Mouse (Mus musculus): ENCODE data around the gene Rbm18. TPM values are rescaled to one million over a fixed set of nuclear protein-coding genes. Genes with fewer than 3 reads are reported as not detected.

Rbm18 gene
- polyA plus RNA-seq, 1 experiment, result 40.6 TPM

DNA sequence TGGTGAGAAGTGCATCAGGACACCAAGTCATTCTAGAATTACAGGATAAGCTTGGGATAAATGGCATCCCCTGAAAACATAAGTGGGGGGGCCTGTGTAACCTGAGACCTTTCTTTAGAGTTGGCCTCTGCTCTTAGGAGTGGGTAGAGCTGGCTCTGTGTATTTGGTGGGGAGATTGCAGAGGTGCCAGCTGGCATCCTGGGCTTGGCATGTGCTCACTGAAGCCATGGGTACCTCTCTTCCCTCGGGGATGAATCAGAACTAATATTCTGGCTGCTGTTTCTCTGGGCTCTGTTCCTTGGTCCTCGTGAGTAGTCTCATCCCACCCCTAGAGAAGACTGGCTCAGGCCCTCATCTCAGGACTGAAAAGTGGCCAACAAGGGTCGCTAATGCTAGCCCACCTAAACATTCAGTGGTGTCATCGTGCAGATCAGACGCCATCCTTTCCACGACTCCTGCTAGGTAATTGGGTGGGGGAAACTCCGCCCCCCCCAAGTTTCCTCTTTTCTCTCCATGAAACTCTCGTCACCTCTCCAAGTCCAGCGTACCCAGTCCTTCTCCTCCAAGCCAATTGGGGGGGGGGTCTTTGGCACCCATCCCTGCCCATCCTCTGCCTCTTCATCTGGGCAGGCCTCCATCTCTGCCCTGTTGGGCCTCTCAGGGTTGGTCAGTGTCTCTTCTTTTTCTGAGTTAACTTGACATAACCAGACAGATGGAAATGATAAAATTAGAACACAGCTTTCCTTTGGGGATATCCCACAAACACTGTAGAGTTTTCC is 53.6 kb downstream of the Rbm18 start:
- no peak overlapping the region for H3K27ac ChIP-seq (ENCODE audit: insufficient read depth, low read length)
- no peak overlapping the region for H3K4me3 ChIP-seq (ENCODE audit: low read depth, low read length)
- H3K9ac ChIP-seq (ENCODE audit: low read depth, poor library complexity, severe bottlenecking), result no peak overlapping the region
- H3K36me3 ChIP-seq (ENCODE audit: control insufficient read depth, insufficient read depth, low read length, poor library complexity, severe bottlenecking), result no peaks in the 10 kb centered on the region
- TF ChIP-seq CTCF (IDR thresholded peaks at IDR 0.05; ENCODE audit: low read depth, low read length) (no peak), POLR2A (IDR thresholded peaks at IDR 0.05; ENCODE audit: insufficient read depth, low read length) (no peak), EP300 (IDR thresholded peaks at IDR 0.05; ENCODE audit: insufficient read depth, low read depth, low read length) (no peak)
- no peaks in the 10 kb centered on the region for H3K9me3 ChIP-seq (replicated peaks; ENCODE audit: control insufficient read depth, insufficient read depth, low read length, poor library complexity, severe bottlenecking)
- H3K27me3 ChIP-seq (ENCODE audit: control insufficient read depth, insufficient read depth, low read length, poor library complexity, severe bottlenecking), result no peaks in the 10 kb centered on the region
- H3K4me1 ChIP-seq (ENCODE audit: control insufficient read depth, insufficient read depth, low read length), result no peaks in the 10 kb centered on the region

DNA sequence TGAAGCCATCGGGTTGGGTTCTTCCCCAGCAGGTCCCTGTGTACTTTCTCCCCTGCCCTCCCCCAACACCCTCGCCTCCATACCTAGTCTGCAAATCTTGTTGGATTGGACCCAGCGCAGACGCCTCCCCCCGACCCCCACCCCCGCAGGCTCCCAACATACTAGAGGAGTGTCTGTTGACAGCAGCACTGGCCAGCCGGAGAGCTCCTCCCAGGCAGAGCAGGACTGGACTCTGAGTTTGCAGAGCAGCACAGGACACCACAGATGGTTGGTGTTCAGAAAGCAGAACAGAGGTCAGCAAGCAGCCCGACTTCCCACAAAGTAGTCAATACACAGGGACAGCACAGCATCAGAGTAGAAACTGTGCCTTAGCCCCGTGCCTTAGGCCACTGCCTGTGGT is 55.1 kb downstream of the Rbm18 start:
- no peak for TF ChIP-seq POLR2A (IDR thresholded peaks at IDR 0.05; ENCODE audit: insufficient read depth, low read length)
- no peak for TF ChIP-seq CTCF (IDR thresholded peaks at IDR 0.05; ENCODE audit: low read depth, low read length)
- no peak for TF ChIP-seq EP300 (IDR thresholded peaks at IDR 0.05; ENCODE audit: insufficient read depth, low read depth, low read length)
- Histone ChIP-seq H3K36me3 (ENCODE audit: control insufficient read depth, insufficient read depth, low read length, poor library complexity, severe bottlenecking) (no peaks in the 10 kb centered on the region), H3K4me3 (ENCODE audit: low read depth, low read length) (no peak overlapping the region), H3K4me1 (ENCODE audit: control insufficient read depth, insufficient read depth, low read length) (peaks cover 3% of the 10 kb centered on the region), H3K9me3 (replicated peaks; ENCODE audit: control insufficient read depth, insufficient read depth, low read length, poor library complexity, severe bottlenecking) (no peaks in the 10 kb centered on the region), H3K9ac (ENCODE audit: low read depth, poor library complexity, severe bottlenecking) (no peak overlapping the region), H3K27me3 (ENCODE audit: control insufficient read depth, insufficient read depth, low read length, poor library complexity, severe bottlenecking) (no peaks in the 10 kb centered on the region), H3K27ac (ENCODE audit: insufficient read depth, low read length) (no peak overlapping the region)

DNA sequence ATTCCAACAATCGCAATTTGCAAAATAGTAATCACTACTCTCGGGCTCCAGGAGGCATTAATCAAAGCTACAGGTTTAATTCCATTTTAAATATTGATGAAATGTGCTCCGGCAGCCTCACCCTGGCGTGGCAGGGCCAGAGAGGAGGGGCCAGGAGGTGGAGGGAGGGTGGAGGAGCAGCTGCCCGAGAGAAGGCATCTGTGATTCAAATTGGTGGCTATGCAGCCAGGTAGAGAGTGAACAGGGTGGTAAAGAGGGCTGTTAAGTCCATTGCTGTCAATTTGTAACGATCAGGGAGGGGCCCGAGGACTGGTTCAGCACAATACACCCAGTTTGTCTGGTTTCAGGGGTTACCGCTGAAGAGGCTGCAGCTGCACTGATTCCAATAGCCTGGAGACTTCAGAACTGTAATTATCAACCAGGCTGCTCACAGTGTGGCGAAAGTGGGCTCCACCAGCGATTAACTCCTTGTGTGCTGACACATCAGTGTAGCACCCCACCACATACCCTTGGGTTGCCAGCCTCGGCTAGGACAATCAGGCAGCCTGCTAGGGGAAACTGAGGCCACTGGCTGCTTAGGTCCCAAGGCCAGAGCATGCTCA is 59.3 kb downstream of the Rbm18 start:
- no peak overlapping the region for H3K4me3 ChIP-seq (ENCODE audit: low read depth, low read length)
- H3K4me1 ChIP-seq (ENCODE audit: control insufficient read depth, insufficient read depth, low read length), result peaks cover 3% of the 10 kb centered on the region
- no peaks in the 10 kb centered on the region for H3K9me3 ChIP-seq (replicated peaks; ENCODE audit: control insufficient read depth, insufficient read depth, low read length, poor library complexity, severe bottlenecking)
- no peaks in the 10 kb centered on the region for H3K36me3 ChIP-seq (ENCODE audit: control insufficient read depth, insufficient read depth, low read length, poor library complexity, severe bottlenecking)
- H3K27ac ChIP-seq (ENCODE audit: insufficient read depth, low read length), result no peak overlapping the region
- TF ChIP-seq CTCF (IDR thresholded peaks at IDR 0.05; ENCODE audit: low read depth, low read length) (no peak), POLR2A (IDR thresholded peaks at IDR 0.05; ENCODE audit: insufficient read depth, low read length) (no peak), EP300 (IDR thresholded peaks at IDR 0.05; ENCODE audit: insufficient read depth, low read depth, low read length) (no peak)
- no peaks in the 10 kb centered on the region for H3K27me3 ChIP-seq (ENCODE audit: control insufficient read depth, insufficient read depth, low read length, poor library complexity, severe bottlenecking)
- H3K9ac ChIP-seq (ENCODE audit: low read depth, poor library complexity, severe bottlenecking), result no peak overlapping the region

DNA sequence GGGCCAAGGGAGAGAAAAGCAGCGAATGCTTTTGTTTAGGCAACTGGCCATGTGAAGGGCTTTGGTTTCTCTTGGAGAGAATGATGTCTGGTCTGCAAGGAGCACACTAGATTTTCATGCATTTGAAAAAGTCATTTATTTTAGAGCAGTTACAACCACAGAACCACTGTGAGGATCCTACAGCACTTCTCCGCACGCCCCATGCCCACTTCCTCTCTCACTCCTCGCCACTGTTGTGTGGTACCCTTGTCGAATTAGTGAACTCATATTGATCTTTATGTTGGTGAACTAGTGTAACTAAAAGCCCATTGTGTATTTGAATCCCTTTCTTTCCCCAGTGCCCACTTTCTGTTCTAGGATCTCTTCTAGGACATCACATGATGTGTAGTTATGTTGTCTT is 61.4 kb downstream of the Rbm18 start:
- Histone ChIP-seq H3K36me3 (ENCODE audit: control insufficient read depth, insufficient read depth, low read length, poor library complexity, severe bottlenecking) (no peaks in the 10 kb centered on the region), H3K4me1 (ENCODE audit: control insufficient read depth, insufficient read depth, low read length) (peaks cover 3% of the 10 kb centered on the region), H3K9ac (ENCODE audit: low read depth, poor library complexity, severe bottlenecking) (no peak overlapping the region), H3K4me3 (ENCODE audit: low read depth, low read length) (no peak overlapping the region), H3K9me3 (replicated peaks; ENCODE audit: control insufficient read depth, insufficient read depth, low read length, poor library complexity, severe bottlenecking) (no peaks in the 10 kb centered on the region), H3K27me3 (ENCODE audit: control insufficient read depth, insufficient read depth, low read length, poor library complexity, severe bottlenecking) (no peaks in the 10 kb centered on the region), H3K27ac (ENCODE audit: insufficient read depth, low read length) (no peak overlapping the region)
- TF ChIP-seq POLR2A (IDR thresholded peaks at IDR 0.05; ENCODE audit: insufficient read depth, low read length) (no peak), CTCF (IDR thresholded peaks at IDR 0.05; ENCODE audit: low read depth, low read length) (no peak), EP300 (IDR thresholded peaks at IDR 0.05; ENCODE audit: insufficient read depth, low read depth, low read length) (no peak)

DNA sequence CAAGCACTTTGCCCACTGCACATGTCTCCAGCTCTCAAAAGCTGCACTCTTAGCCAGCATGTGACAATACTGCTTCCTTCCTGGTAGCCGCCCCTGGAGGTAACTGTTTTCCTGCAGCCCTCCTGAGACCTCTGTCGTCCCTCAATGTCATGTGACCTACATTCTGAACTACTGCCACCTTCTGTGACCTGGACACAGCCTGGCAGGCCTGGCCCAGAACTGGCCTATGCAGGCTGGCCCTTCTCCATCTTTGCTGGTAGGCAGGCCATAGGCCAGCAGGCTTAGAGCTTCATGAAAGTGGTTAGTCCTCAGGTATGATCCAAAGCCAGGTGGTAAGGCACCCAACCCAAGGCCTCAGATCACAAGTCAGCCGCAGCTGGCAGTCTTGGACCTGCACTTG is 62.8 kb downstream of the Rbm18 start:
- H3K9me3 ChIP-seq (replicated peaks; ENCODE audit: control insufficient read depth, insufficient read depth, low read length, poor library complexity, severe bottlenecking), result no peaks in the 10 kb centered on the region
- no peaks in the 10 kb centered on the region for H3K27me3 ChIP-seq (ENCODE audit: control insufficient read depth, insufficient read depth, low read length, poor library complexity, severe bottlenecking)
- no peak overlapping the region for H3K4me3 ChIP-seq (ENCODE audit: low read depth, low read length)
- TF ChIP-seq CTCF (IDR thresholded peaks at IDR 0.05; ENCODE audit: low read depth, low read length), result no peak
- no peak for TF ChIP-seq EP300 (IDR thresholded peaks at IDR 0.05; ENCODE audit: insufficient read depth, low read depth, low read length)
- TF ChIP-seq POLR2A (IDR thresholded peaks at IDR 0.05; ENCODE audit: insufficient read depth, low read length), result no peak
- H3K36me3 ChIP-seq (ENCODE audit: control insufficient read depth, insufficient read depth, low read length, poor library complexity, severe bottlenecking), result no peaks in the 10 kb centered on the region
- peaks cover 3% of the 10 kb centered on the region for H3K4me1 ChIP-seq (ENCODE audit: control insufficient read depth, insufficient read depth, low read length)
- no peak overlapping the region for H3K27ac ChIP-seq (ENCODE audit: insufficient read depth, low read length)
- H3K9ac ChIP-seq (ENCODE audit: low read depth, poor library complexity, severe bottlenecking), result no peak overlapping the region

DNA sequence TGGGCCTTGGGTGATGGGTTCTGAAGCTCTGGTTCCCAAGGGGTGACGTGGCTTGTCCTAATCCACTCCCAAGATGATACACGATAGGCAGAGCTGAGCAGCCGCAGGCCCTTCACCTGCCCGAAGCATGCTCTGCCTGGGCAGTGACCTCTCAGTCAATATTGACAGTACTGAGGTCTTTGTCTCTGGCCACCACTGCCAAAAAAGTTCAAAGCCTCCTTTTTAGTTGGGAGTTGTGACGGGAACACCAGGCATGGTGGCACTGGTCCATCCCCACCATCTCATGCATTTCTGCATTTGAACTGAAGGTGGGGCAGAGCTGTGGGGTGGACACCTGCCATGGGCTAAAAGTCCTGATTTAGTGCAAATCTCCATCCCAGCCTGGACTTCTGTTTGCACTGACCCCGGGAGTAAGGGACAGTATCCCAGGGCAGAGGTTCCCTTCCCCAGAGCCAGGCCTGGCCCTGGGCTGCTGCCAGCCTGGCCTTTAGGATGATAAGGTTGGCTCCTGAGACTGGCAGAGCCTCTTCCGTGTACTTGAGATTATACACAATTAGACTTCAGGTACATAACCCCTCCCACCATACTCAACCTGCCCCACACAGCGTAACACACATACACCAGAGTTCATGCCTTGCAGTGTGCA is 64.8 kb downstream of the Rbm18 start:
- no peaks in the 10 kb centered on the region for H3K27me3 ChIP-seq (ENCODE audit: control insufficient read depth, insufficient read depth, low read length, poor library complexity, severe bottlenecking)
- H3K36me3 ChIP-seq (ENCODE audit: control insufficient read depth, insufficient read depth, low read length, poor library complexity, severe bottlenecking), result no peaks in the 10 kb centered on the region
- no peak for TF ChIP-seq CTCF (IDR thresholded peaks at IDR 0.05; ENCODE audit: low read depth, low read length)
- no peak for TF ChIP-seq POLR2A (IDR thresholded peaks at IDR 0.05; ENCODE audit: insufficient read depth, low read length)
- no peak for TF ChIP-seq EP300 (IDR thresholded peaks at IDR 0.05; ENCODE audit: insufficient read depth, low read depth, low read length)
- no peaks in the 10 kb centered on the region for H3K9me3 ChIP-seq (replicated peaks; ENCODE audit: control insufficient read depth, insufficient read depth, low read length, poor library complexity, severe bottlenecking)
- no peaks in the 10 kb centered on the region for H3K4me1 ChIP-seq (ENCODE audit: control insufficient read depth, insufficient read depth, low read length)
- H3K9ac ChIP-seq (ENCODE audit: low read depth, poor library complexity, severe bottlenecking), result no peak overlapping the region
- no peak overlapping the region for H3K4me3 ChIP-seq (ENCODE audit: low read depth, low read length)
- no peak overlapping the region for H3K27ac ChIP-seq (ENCODE audit: insufficient read depth, low read length)

All from ES-Bruce4 (cell line).